Mouse (Mus musculus) MEL (cell line): ENCODE measurements around the gene Sugp1.

Experiments
- CTCF ChIP-seq, 3 experiments: IDR thresholded peaks in 2 of 3; conservative IDR thresholded peaks in 1 of 3; 2 replicates each; pipeline ENCODE4 v1.5.1; 2011 to 2012; ENCODE audit warnings: low read length in 3 of 3, low read depth in 2 of 3, mild to moderate bottlenecking in 2 of 3, improper control_type of control experiment in 1 of 3, inconsistent platforms in 1 of 3, mixed read lengths in 1 of 3, moderate library complexity in 1 of 3; ENCODE audit not compliant: control insufficient read depth in 1 of 3, insufficient read depth in 1 of 3, poor library complexity in 1 of 3, severe bottlenecking in 1 of 3
- E2F4 ChIP-seq: IDR thresholded peaks from 2 replicates; pipeline ENCODE4 v1.6.1; 2011; ENCODE audit warnings: low read depth, low read length, improper control_type of control experiment, borderline replicate concordance
- GABPA ChIP-seq: IDR thresholded peaks from 2 replicates; pipeline ENCODE4 v1.6.1; 2012; ENCODE audit warnings: low read depth, mild to moderate bottlenecking, inconsistent platforms, low read length, improper control_type of control experiment, moderate library complexity
- MEF2A ChIP-seq: IDR thresholded peaks from 2 replicates; pipeline ENCODE4 v1.6.1; 2014; ENCODE audit warnings: low read depth, mild to moderate bottlenecking, inconsistent platforms, low read length, improper control_type of control experiment; ENCODE audit not compliant: poor library complexity, insufficient replicate concordance, severe bottlenecking; ENCODE audit errors: extremely low read depth
- NELFE ChIP-seq: IDR thresholded peaks from 2 replicates; pipeline ENCODE4 v1.6.1; 2011; ENCODE audit warnings: low read depth, low read length, improper control_type of control experiment
- NRF1 ChIP-seq: IDR thresholded peaks from 2 replicates; pipeline ENCODE4 v1.6.1; 2014; ENCODE audit warnings: low read depth, mild to moderate bottlenecking, inconsistent platforms, low read length, improper control_type of control experiment, moderate library complexity; ENCODE audit not compliant: poor library complexity, insufficient read depth, severe bottlenecking
- POLR2A ChIP-seq, 2 experiments: IDR thresholded peaks; 2 replicates each; pipeline ENCODE4 v1.6.1; 2011 to 2012; ENCODE audit warnings: low read length in 2 of 2, mild to moderate bottlenecking in 2 of 2, control low read depth in 1 of 2, improper control_type of control experiment in 1 of 2, low read depth in 1 of 2, moderate library complexity in 1 of 2; ENCODE audit not compliant: control insufficient read depth in 1 of 2, insufficient read depth in 1 of 2, poor library complexity in 1 of 2
- RCOR1 ChIP-seq: IDR thresholded peaks from 2 replicates; pipeline ENCODE4 v1.6.1; 2012; ENCODE audit warnings: low read depth, mild to moderate bottlenecking, inconsistent platforms, low read length, improper control_type of control experiment
- TAL1 ChIP-seq: IDR thresholded peaks from 2 replicates; pipeline ENCODE4 v1.6.1; 2012; ENCODE audit warnings: mild to moderate bottlenecking, inconsistent platforms, low read length, moderate library complexity, mixed read lengths
- UBTF ChIP-seq: IDR thresholded peaks from 2 replicates; pipeline ENCODE4 v1.6.1; 2012; ENCODE audit warnings: low read depth, mild to moderate bottlenecking, inconsistent platforms, low read length, improper control_type of control experiment, moderate library complexity, borderline replicate concordance; ENCODE audit not compliant: insufficient read depth
- ZNF384 ChIP-seq: IDR thresholded peaks from 2 replicates; pipeline ENCODE4 v1.6.1; 2012; ENCODE audit warnings: low read depth, mild to moderate bottlenecking, inconsistent platforms, low read length, improper control_type of control experiment

- TF ChIP-seq CTCF (IDR thresholded peaks at IDR 0.05 in 2 of 3, conservative IDR thresholded peaks at IDR 0.05 in 1 of 3; ENCODE audit: control insufficient read depth in 1 of 3, insufficient read depth in 1 of 3, low read depth in 2 of 3, low read length in 3 of 3, poor library complexity in 1 of 3, severe bottlenecking in 1 of 3) (no peak), E2F4 (no peak), RCOR1 (no peak), TAL1 (peak; percentile 45; the same call in 1 of the 2 replicates), GABPA (no peak), POLR2A (IDR thresholded peaks at IDR 0.05; ENCODE audit: control insufficient read depth in 1 of 2, insufficient read depth in 1 of 2, low read depth in 1 of 2, low read length in 2 of 2, poor library complexity in 1 of 2) (no peak), ZNF384 (no peak), UBTF (no peak), NELFE (no peak), NRF1 (no peak), MEF2A (no peak)
Observed at GRCm38 (mm10) chr8:70073682-70074081, 31.1 kb downstream of the Sugp1 start.
